Comparison of ENCODE assay signal across 8 mouse cellular contexts in the genomic region with DNA sequence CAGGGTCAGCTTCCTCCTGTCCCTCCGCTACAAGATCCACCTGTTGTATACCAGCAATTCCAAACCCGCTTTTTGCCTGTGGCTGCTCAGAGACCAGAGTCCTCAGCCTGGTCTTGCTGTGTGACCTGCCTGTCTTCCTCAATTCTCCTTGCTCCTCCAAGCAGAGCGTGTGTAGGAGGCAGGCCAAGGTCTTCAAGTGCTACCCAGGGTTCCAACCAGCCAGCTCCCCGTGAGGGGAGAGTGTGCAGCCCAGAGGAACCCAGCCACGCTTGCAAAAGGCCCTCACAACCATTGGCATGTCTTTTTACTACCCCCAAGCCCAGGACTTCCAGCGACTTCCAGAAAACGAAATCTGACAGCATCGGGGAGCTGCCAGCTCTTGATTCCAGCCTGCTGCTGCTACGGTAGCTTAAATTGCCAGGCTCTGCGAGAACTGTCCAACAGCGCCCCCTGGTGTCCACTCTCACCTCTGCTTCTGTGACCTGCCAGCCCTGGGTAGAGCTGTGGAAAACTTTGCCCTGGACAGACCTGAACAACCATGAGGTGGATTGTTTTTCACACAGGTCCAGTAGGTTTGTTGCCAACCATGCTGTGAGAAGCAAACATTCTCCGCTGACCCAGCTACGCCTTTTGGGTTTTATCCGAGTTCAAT.
DNase-seq lines count a peak whose midpoint lies in the region; ATAC-seq and TF ChIP-seq lines count a peak whose summit lies in the region.

No protein-coding gene starts in this region.

- DNase-seq in spleen, postnatal 10 days (ENCODE audit: low spot score in 2 of 2): peak; percentile 11 to 69
- DNase-seq in spleen, postnatal 36 days (ENCODE audit: low spot score in 2 of 2): no peak
- peak; percentile 63 for DNase-seq in embryo, embryonic 11.5 days (ENCODE audit: low read depth, low spot score)
- peak; percentile 82 to 84 for DNase-seq in gastrocnemius, postnatal 4 days (ENCODE audit: low spot score in 2 of 2)
- DNase-seq in liver, adult 2 months (ENCODE audit: extremely low read depth, low read depth, low spot score): peak; percentile 77
- peak; percentile 30 for DNase-seq in thymus, postnatal 25 days

- no peaks in the 10 kb centered on the region for H3K9me3 ChIP-seq in kidney, embryonic 16.5 days (ENCODE audit: low read length)

- H3K4me1 ChIP-seq in kidney, embryonic 16.5 days (ENCODE audit: insufficient read depth, low read length): no peaks in the 10 kb centered on the region
- no peaks in the 10 kb centered on the region for H3K4me1 ChIP-seq in liver, adult 2 months (ENCODE audit: control insufficient read depth, insufficient read depth, low read length)
- H3K4me1 ChIP-seq in olfactory bulb, adult 2 months (ENCODE audit: control insufficient read depth, insufficient read depth, low read length): peaks cover 31% of the 10 kb centered on the region

- H3K4me3 ChIP-seq in kidney, embryonic 16.5 days (ENCODE audit: low read length): no peak overlapping the region
- H3K4me3 ChIP-seq in liver, adult 2 months (ENCODE audit: insufficient read depth, low read depth, low read length): no peak overlapping the region
- H3K4me3 ChIP-seq in olfactory bulb, adult 2 months (ENCODE audit: insufficient read depth, low read depth, low read length): no peak overlapping the region

- ATAC-seq in kidney, embryonic 16.5 days (ENCODE audit: low FRiP score, low TSS enrichment): peak; percentile 51; the same call in 1 of the 2 replicates

- WGBS in kidney, embryonic 16.5 days: 26% methylated on average over 14 of the region's 14 CpGs
- WGBS in liver, adult 2 months: 26% methylated on average over 14 of the region's 14 CpGs
- WGBS in olfactory bulb, adult 2 months: 24% methylated on average over 14 of the region's 14 CpGs

- no peak for TF ChIP-seq POLR2A in liver, adult 2 months (IDR thresholded peaks at IDR 0.05; ENCODE audit: extremely low read depth, insufficient read depth, low read length)
- no peak for TF ChIP-seq POLR2A in olfactory bulb, adult 2 months (IDR thresholded peaks at IDR 0.05; ENCODE audit: insufficient read depth, low read depth, low read length)

- H3K27me3 ChIP-seq in kidney, embryonic 16.5 days (ENCODE audit: insufficient read depth, low read length): no peaks in the 10 kb centered on the region
- H3K27me3 ChIP-seq in liver, adult 2 months (ENCODE audit: control insufficient read depth, insufficient read depth, low read length): no peaks in the 10 kb centered on the region

- H3K79me2 ChIP-seq in liver, adult 2 months (ENCODE audit: control insufficient read depth, insufficient read depth, low read length): no peaks in the 10 kb centered on the region

- no peak overlapping the region for H3K27ac ChIP-seq in kidney, embryonic 16.5 days (ENCODE audit: low read length)
- H3K27ac ChIP-seq in liver, adult 2 months (replicated peaks; ENCODE audit: insufficient read depth, low read depth, low read length): no peak overlapping the region
- H3K27ac ChIP-seq in olfactory bulb, adult 2 months (ENCODE audit: insufficient read depth, low read depth, low read length): no peak overlapping the region

- peak; percentile 96 for TF ChIP-seq CTCF in liver, adult 2 months (IDR thresholded peaks at IDR 0.05; ENCODE audit: low read depth, low read length)
- TF ChIP-seq CTCF in olfactory bulb, adult 2 months (IDR thresholded peaks at IDR 0.05; ENCODE audit: insufficient read depth, low read depth, low read length): peak; percentile 86

- no peak overlapping the region for H3K4me2 ChIP-seq in kidney, embryonic 16.5 days (replicated peaks; ENCODE audit: low read depth, low read length)

- H3K9ac ChIP-seq in kidney, embryonic 16.5 days (replicated peaks; ENCODE audit: low read length): no peak overlapping the region
- no peak overlapping the region for H3K9ac ChIP-seq in liver, adult 2 months (ENCODE audit: low read depth, low read length)

- H3K36me3 ChIP-seq in kidney, embryonic 16.5 days (ENCODE audit: insufficient read depth, low read length): no peaks in the 10 kb centered on the region
- H3K36me3 ChIP-seq in liver, adult 2 months (ENCODE audit: control insufficient read depth, insufficient read depth, low read length): no peaks in the 10 kb centered on the region

Comparison
In these comparisons a context has a peak if more than half of its experiments do, and no peak if none do; other contexts are left out.
1. DNase-seq: peak in spleen, postnatal 10 days (2 of 2), embryo, embryonic 11.5 days (single experiment), gastrocnemius, postnatal 4 days (2 of 2), liver, adult 2 months (single experiment) and thymus, postnatal 25 days (single experiment); none in spleen, postnatal 36 days (0 of 2).